Mouse (Mus musculus) brain, embryonic 18.5 days (tissue): ENCODE data around the gene Ppp4r2.

ENCODE experiments used
- DNase-seq: peaks from one replicate; pipeline ENCODE4 v3.0.0-alpha.2; 2012; ENCODE audit warnings: low read depth, low spot score

Gene Ppp4r2

DNA sequence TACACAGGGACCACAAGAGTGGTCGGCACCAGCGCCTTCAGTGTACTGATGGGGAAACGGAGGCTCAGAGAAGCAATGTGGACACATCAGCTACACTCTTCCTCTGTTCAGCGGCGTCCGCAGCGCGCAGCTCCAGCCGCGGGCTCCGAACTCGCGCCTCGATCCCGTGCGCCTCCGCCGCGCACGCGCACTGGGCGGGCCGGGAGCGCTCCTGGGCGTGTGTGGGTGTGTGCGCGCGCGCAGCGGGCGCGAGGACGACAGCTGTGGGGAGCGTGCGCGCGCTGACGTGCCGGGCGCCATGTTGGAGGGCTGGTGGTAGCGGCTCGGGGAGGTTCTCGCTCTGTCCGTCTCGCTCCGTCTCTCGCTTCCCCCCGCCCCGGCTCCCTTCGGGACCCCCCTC lies at the start of gene Ppp4r2:
Gene Ppp4r2 (plus strand): TSS at position 268 of the 400 bp plus-strand sequence.
- peak; percentile 74 for DNase-seq

- no peak for DNase-seq
Measured at GRCm38 (mm10) chr6:100787726-100788125, 45.7 kb upstream of the Ppp4r2 start.

- no peak for DNase-seq
Measured at GRCm38 (mm10) chr6:100789161-100789560, 44.3 kb upstream of the Ppp4r2 start.

DNA sequence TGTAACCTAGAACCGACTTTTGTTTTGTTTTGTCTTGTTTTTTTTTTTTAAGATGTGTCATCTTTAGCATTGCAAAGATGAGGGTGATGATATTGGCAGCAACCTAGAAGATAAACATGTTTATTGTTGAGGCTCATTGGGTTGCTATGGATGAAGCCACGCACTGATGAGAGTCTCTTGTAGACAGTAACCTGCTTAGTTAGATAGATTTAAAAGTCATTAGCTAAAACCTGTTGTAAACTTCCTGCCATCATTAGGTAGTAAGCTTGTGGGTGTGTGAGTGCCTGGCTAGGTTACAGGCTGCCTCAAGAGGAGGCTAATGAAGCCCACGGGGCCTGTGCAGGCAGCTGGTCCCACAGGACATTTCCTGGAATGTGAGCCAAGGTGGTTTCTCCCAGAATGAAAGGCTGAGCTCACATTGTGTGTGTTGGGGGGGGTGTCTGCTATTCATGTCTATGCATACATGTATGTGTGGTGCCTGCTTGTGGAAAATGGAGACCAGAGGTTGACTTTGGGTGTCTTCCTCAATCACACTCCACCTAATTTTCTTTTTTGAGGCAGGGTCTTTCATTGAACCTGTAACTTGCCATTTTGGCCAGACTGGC lies 41.3 kb upstream of the Ppp4r2 start:
- no peak for DNase-seq

GRCm38 (mm10) chr6:100792973-100793769 lies 40.3 kb upstream of the Ppp4r2 start:
- no peak for DNase-seq

GRCm38 (mm10) chr6:100795797-100796196 lies 37.6 kb upstream of the Ppp4r2 start:
- DNase-seq, result no peak

DNA sequence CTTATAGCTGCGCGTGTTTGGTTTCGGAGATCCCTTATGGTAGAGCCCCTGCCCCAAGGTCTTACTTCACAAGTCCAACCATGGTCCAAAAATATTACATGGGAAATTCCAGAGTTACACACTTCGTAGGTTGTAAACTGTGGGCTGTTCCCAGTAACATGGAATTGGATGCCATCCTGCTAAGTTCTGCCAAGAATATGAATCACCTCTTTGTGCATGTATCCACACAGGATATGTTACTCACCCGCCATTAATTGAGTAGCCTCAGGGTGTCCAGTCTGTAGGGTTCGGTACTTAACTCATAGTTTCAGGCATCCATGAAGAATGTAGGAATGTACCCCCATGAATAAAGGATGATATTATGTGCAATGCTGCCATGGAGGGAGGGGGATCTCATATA lies 34.1 kb upstream of the Ppp4r2 start:
- no peak for DNase-seq

DNA sequence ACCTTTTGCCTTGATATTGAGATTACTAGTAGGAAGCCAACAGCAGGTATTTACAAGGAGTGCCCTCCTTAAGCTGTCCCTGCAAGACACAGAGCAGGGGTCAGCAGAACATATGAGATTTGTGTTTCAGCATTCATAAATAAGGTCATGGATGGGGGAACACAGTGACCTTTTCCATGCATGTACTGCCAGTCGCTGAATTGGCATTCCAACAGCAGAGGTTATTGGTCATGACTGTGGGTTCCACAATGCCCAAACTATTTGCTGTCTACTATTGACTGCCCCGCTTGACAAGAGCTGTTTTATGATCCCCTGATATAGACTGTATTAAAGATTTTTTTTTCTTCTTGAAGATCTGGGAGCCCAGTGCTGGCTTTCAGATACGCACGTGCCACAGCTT lies 33.7 kb upstream of the Ppp4r2 start:
- DNase-seq, result no peak

- no peak for DNase-seq
Measured at GRCm38 (mm10) chr6:100800497-100800955, 32.9 kb upstream of the Ppp4r2 start.

DNA sequence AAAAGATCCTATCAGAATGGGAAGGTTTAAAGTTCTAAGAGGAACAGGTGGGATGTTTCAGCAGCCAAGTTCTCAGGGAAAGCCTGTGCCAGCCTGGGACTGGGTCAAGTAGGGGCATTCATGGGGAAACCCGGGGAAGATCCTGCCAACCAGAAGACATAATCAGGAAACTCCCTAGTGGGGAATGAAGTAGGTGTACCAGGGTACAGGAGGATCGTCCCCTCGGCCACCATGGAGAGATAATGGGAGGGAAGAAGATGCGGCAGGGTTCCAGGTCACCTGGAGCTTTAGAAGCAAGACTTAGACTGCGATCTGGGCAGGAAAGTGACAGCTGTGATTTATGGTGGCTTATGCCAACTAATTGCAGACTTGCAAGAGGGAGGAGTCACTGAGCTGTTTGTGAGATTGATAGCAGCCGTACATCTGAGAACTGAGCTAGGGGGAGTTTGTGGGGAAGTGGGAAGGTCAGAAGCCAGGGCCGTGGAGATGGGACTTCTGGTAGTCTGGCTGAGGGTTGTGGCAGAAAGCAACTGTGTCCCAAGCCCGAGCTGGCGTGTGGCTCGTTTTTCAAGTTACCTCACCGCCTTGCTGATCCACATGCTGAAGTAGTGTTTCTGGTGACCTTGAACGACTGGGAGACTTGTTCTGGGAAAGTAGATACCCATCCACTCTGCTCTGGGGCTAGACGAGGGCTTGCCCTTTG lies 30.9 kb upstream of the Ppp4r2 start:
- DNase-seq, result no peak

DNA sequence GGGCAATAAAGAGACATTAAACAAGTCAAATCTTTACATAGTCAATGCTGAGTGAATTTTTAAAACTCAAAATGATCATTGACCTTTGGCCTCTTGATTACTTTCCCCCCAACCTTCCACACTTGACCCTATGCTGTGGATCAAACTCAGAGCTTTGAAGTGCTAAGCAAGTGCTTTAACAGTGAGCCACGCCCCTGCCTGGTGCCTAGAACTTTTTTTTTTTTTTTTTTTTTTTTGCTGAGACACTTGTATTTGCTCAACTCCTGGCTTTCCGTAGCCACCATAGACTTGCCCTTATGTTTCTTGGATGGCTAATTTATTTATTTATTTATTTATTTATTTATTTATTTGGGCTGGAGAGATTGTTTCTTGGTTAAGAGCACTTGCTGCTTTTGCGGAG lies 30.2 kb upstream of the Ppp4r2 start:
- DNase-seq, result no peak

GRCm38 (mm10) chr6:100807187-100807586 lies 26.2 kb upstream of the Ppp4r2 start:
- DNase-seq, result no peak

DNA sequence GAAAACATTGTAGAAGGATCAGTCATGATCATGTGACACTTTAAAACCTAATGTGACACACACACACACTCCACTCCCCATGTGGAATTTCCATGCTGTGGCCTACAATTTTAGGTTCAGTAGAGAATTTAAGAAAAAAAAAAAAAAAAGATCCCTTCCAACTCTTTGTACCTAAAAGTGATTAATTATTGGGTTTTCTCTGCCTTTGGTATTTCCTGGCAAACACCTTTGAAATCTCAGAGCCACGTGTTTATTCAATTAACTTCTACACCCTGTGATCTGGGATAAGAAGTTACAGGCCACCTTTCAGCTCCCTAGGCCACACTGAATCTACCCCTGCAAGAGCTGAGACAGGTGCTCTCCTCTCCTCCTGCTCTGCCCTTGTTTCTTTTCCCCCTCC lies 25.7 kb upstream of the Ppp4r2 start:
- no peak for DNase-seq

GRCm38 (mm10) chr6:100808221-100808778 lies 25.1 kb upstream of the Ppp4r2 start:
- no peak for DNase-seq

GRCm38 (mm10) chr6:100810117-100810516 lies 23.3 kb upstream of the Ppp4r2 start:
- no peak for DNase-seq

GRCm38 (mm10) chr6:100811731-100812130 lies 21.7 kb upstream of the Ppp4r2 start:
- DNase-seq, result no peak

DNA sequence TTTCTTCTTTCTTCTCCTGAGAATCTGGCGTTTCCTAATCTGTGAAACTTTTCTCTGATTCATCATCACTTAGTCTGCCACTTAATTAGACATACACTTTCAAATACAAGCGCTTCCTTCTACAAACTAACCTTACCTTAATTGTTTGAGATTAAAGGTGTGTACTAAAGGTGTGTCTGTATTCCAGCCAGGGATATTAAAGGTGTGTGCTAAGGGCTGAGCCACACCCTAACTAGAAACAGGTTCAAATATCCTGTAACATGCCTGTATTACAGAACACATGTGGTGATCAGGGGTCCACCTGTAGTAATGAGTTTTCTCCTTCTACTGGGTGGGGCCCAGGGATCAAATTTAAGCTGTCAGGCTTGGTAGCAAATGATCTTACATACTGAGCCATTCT lies 12.1 kb upstream of the Ppp4r2 start:
- DNase-seq, result no peak

GRCm38 (mm10) chr6:100823356-100823755 lies 10.1 kb upstream of the Ppp4r2 start:
- no peak for DNase-seq

DNA sequence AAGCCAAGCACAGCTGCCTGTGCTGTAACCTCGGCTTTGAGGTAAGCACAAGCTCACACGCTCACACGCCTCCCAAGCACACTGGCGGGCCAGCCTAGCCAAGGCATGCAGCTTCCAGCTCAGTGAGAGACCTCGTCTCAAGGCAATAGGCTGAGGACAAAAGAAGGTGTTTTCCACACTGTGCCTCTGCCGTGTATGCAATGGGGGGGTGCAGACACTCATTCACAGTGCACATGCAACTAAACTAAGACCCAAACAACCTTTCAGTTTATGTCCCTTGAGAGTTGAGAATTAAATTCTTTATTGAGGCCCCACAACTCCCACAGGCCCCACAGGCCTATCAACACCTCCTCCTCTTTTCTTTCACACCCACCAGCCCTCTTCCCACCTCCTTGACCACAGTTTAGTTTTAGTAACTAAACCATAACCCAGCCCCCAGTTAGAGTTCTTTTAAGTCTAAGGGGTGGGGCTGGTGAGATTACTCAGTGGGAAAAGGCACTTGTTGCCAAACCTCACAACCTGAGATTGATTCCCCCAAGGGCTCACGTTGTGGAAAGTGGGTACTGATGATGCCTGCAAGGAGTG lies 8.9 kb upstream of the Ppp4r2 start:
- no peak for DNase-seq

DNA sequence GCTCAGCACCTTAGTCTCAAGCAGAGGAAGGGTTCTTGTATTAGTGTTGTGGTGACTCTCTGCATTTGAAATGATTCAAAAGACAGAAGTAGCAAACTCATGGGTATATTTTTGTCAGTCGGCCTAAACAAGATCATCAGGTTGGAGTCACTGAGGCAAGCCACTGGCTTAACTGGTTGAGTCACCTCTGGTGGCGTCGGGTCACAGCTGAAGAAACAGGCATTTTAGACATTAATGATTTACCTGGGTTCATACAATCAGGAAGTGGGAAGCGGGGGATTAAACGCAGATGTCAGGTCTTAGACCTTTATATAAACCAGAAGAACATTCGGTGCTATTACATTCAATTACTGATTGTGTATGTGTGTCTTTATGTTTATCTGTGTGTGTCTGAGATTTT lies 7.4 kb upstream of the Ppp4r2 start:
- no peak for DNase-seq

DNA sequence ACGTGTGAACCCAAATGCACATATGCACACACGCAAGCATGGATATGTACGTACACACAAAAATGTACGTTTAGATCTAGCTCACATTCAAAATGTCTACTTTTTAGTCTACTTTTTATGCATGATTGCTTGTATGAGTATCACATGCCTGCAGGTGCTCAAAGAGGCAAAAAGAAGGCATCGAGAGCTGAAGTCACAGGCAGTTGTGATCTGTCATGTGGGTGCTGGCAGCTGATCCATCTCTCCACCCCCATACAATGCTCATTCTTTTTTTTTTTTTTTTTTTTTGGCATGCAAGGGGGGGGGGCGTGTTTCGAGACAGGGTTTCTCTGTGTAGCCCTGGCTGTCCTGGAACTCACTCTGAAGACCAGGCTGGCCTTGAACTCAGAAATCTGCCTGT lies 4.9 kb upstream of the Ppp4r2 start:
- DNase-seq, result no peak

DNA sequence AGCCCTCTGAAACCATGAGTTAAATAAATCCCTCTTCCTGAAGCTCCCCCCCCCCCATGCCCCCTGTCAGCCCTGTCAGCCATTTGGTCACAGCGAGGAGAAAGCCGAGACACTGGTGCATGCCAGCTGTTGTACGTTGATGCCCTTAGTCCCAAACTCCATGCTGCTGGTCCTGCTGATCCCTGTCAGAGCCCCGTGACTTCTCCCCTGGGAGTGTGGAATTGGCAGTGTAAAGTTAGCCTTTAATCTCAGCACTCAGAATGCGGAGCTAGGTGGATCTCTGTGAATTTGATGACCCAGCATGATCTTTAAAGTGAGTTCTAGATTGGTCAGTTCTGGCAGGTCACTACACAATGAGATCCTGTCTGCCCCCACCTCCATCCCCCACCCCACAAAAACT lies 3.7 kb upstream of the Ppp4r2 start:
- DNase-seq, result no peak
